Mouse (Mus musculus) midbrain, embryonic 12.5 days (tissue): ENCODE data around the gene Slit3. TPM values are rescaled to one million over a fixed set of nuclear protein-coding genes. Genes with fewer than 3 reads are reported as not detected.

Experiments
- ATAC-seq: fragments of 200-750 bp; cut with Nextera tagmentation; 2 replicates; pipeline ENCODE4 v1.8.0; 2017; ENCODE audit warnings: low read depth, moderate TSS enrichment, moderate library complexity; ENCODE audit not compliant: low FRiP score
- H3K27ac ChIP-seq: fragments of 300-500 bp; sonication (generic); replicated peaks from 2 replicates; pipeline ENCODE4 v1.5.1; 2016; ENCODE audit warnings: mild to moderate bottlenecking
- H3K27me3 ChIP-seq: fragments of 300-500 bp; sonication (generic); 2 replicates; pipeline ENCODE4 v1.6.1; 2016; ENCODE audit warnings: mild to moderate bottlenecking
- H3K36me3 ChIP-seq: fragments of 300-500 bp; sonication (generic); 2 replicates; pipeline ENCODE4 v1.6.1; 2016
- H3K4me1 ChIP-seq: fragments of 300-500 bp; sonication (generic); 2 replicates; pipeline ENCODE4 v1.6.1; 2016
- H3K4me2 ChIP-seq: fragments of 300-500 bp; sonication (generic); replicated peaks from 2 replicates; pipeline ENCODE4 v1.6.1; 2016; ENCODE audit warnings: mild to moderate bottlenecking, moderate library complexity
- H3K4me3 ChIP-seq: fragments of 300-500 bp; sonication (generic); 2 replicates; pipeline ENCODE4 v1.5.1; 2016; ENCODE audit warnings: mild to moderate bottlenecking
- H3K9ac ChIP-seq: fragments of 300-500 bp; sonication (generic); replicated peaks from 2 replicates; pipeline ENCODE4 v1.6.1; 2016; ENCODE audit warnings: mild to moderate bottlenecking, moderate library complexity
- H3K9me3 ChIP-seq: fragments of 300-500 bp; sonication (generic); 2 replicates; pipeline ENCODE4 v1.6.1; 2016; ENCODE audit warnings: mild to moderate bottlenecking
- WGBS: fragments of 180-500 bp; shearing (Covaris S2); methylation state at CpG from one replicate; pipeline ENCODE4 v1.1.7; 2016; 5-methylcytosine and 5-hydroxymethylcytosine counted together
- polyA plus RNA-seq: library from polyadenylated mRNA; unstranded; fragments of >200 nt; fragmentation: Nextera tagmentation; extraction: Ambion mirVana; gene quantifications from 2 replicates; pipeline ENCODE4 v1.2.1, GENCODE M21; 2016

Gene Slit3
- polyA plus RNA-seq, 1 experiment from 2014 or later: 16.2 TPM

GRCm38 (mm10) chr11:35398353-35398752 is 277.3 kb downstream of the Slit3 start:
- H3K27ac ChIP-seq: no peak overlapping the region
- peaks cover 22% of the 10 kb centered on the region for H3K27me3 ChIP-seq
- H3K9ac ChIP-seq: no peak overlapping the region
- no peaks in the 10 kb centered on the region for H3K4me1 ChIP-seq
- no peak for ATAC-seq
- H3K36me3 ChIP-seq: no peaks in the 10 kb centered on the region
- H3K9me3 ChIP-seq: no peaks in the 10 kb centered on the region
- H3K4me3 ChIP-seq: no peak overlapping the region
- WGBS: 85% methylated on average over 5 of the region's 5 CpGs
- H3K4me2 ChIP-seq: no peak overlapping the region

- Histone ChIP-seq H3K4me3 (no peak overlapping the region), H3K27me3 (peaks cover 54% of the 10 kb centered on the region), H3K9me3 (no peaks in the 10 kb centered on the region), H3K36me3 (no peaks in the 10 kb centered on the region), H3K4me1 (peaks cover 14% of the 10 kb centered on the region), H3K9ac (no peak overlapping the region), H3K27ac (no peak overlapping the region), H3K4me2 (no peak overlapping the region)
- no peak for ATAC-seq
- 75% methylated on average over 9 of the region's 9 CpGs for WGBS
Measured at GRCm38 (mm10) chr11:35403516-35403915, 282.5 kb downstream of the Slit3 start.

- whole genome bisulfite sequencing: 39% methylated on average over 3 of the region's 3 CpGs
Measured at GRCm38 (mm10) chr11:35406045-35406444, 285.0 kb downstream of the Slit3 start.

GRCm38 (mm10) chr11:35406522-35406921 is 285.5 kb downstream of the Slit3 start:
- no peaks in the 10 kb centered on the region for H3K9me3 ChIP-seq
- no peak for ATAC-seq
- H3K4me3 ChIP-seq: no peak overlapping the region
- H3K4me1 ChIP-seq: peaks cover 14% of the 10 kb centered on the region
- H3K4me2 ChIP-seq: no peak overlapping the region
- no peak overlapping the region for H3K9ac ChIP-seq
- no peaks in the 10 kb centered on the region for H3K36me3 ChIP-seq
- H3K27me3 ChIP-seq: peaks cover 62% of the 10 kb centered on the region
- WGBS: 59% methylated on average over 6 of the region's 6 CpGs
- H3K27ac ChIP-seq: no peak overlapping the region

More at GRCm38 (mm10) chr11:35406045-35406444, 285.0 kb downstream of the Slit3 start:
- Histone ChIP-seq H3K4me1 (peaks cover 14% of the 10 kb centered on the region), H3K9me3 (no peaks in the 10 kb centered on the region), H3K9ac (no peak overlapping the region), H3K4me3 (no peak overlapping the region), H3K4me2 (no peak overlapping the region), H3K27ac (no peak overlapping the region), H3K36me3 (no peaks in the 10 kb centered on the region), H3K27me3 (peaks cover 62% of the 10 kb centered on the region)
- no peak for ATAC-seq

GRCm38 (mm10) chr11:35407341-35408154 is 286.5 kb downstream of the Slit3 start:
- no peak overlapping the region for H3K27ac ChIP-seq

GRCm38 (mm10) chr11:35410431-35410830 is 289.4 kb downstream of the Slit3 start:
- Histone ChIP-seq H3K9me3 (no peaks in the 10 kb centered on the region), H3K4me2 (no peak overlapping the region), H3K36me3 (no peaks in the 10 kb centered on the region), H3K9ac (no peak overlapping the region), H3K27me3 (peaks cover 34% of the 10 kb centered on the region), H3K4me3 (no peak overlapping the region), H3K4me1 (peaks cover 14% of the 10 kb centered on the region), H3K27ac (no peak overlapping the region)
- no peak for ATAC-seq
- 85% methylated on average over 3 of the region's 3 CpGs for WGBS

More at GRCm38 (mm10) chr11:35407341-35408154, 286.5 kb downstream of the Slit3 start:
- WGBS: 60% methylated on average over 12 of the region's 12 CpGs
- H3K4me2 ChIP-seq: no peak overlapping the region
- no peak overlapping the region for H3K9ac ChIP-seq
- peak; percentile 63 for ATAC-seq
- no peaks in the 10 kb centered on the region for H3K36me3 ChIP-seq
- H3K4me1 ChIP-seq: peaks cover 14% of the 10 kb centered on the region
- no peaks in the 10 kb centered on the region for H3K9me3 ChIP-seq
- peaks cover 60% of the 10 kb centered on the region for H3K27me3 ChIP-seq
- no peak overlapping the region for H3K4me3 ChIP-seq

GRCm38 (mm10) chr11:35415768-35416401 is 294.9 kb downstream of the Slit3 start:
- Histone ChIP-seq H3K9me3 (no peaks in the 10 kb centered on the region), H3K36me3 (no peaks in the 10 kb centered on the region), H3K9ac (no peak overlapping the region), H3K4me1 (peaks cover 13% of the 10 kb centered on the region; the same call in 1 of the 2 replicates), H3K4me3 (no peak overlapping the region), H3K27me3 (peaks cover 8% of the 10 kb centered on the region; the same call in 1 of the 2 replicates), H3K27ac (no peak overlapping the region), H3K4me2 (no peak overlapping the region)
- ATAC-seq: no peak
- WGBS: 50% methylated on average over 9 of the region's 9 CpGs

- ATAC-seq: no peak
- Histone ChIP-seq H3K27ac (no peak overlapping the region), H3K36me3 (no peaks in the 10 kb centered on the region), H3K4me3 (no peak overlapping the region), H3K4me1 (peaks cover 13% of the 10 kb centered on the region; the same call in 1 of the 2 replicates), H3K4me2 (no peak overlapping the region), H3K27me3 (peaks cover 8% of the 10 kb centered on the region; the same call in 1 of the 2 replicates), H3K9ac (no peak overlapping the region), H3K9me3 (no peaks in the 10 kb centered on the region)
- WGBS: 53% methylated on average over 14 of the region's 14 CpGs
Measured at GRCm38 (mm10) chr11:35416402-35417093, 295.5 kb downstream of the Slit3 start.

GRCm38 (mm10) chr11:35417911-35418552 is 297.0 kb downstream of the Slit3 start:
- Histone ChIP-seq H3K9me3 (no peaks in the 10 kb centered on the region), H3K36me3 (no peaks in the 10 kb centered on the region), H3K9ac (no peak overlapping the region), H3K4me3 (no peak overlapping the region), H3K27me3 (peaks cover 8% of the 10 kb centered on the region; the same call in 1 of the 2 replicates), H3K4me2 (no peak overlapping the region), H3K27ac (no peak overlapping the region), H3K4me1 (peaks cover 13% of the 10 kb centered on the region; the same call in 1 of the 2 replicates)
- ATAC-seq: no peak
- 63% methylated on average over 13 of the region's 13 CpGs for WGBS

- H3K4me2 ChIP-seq: no peak overlapping the region
- no peak overlapping the region for H3K27ac ChIP-seq
- no peaks in the 10 kb centered on the region for H3K9me3 ChIP-seq
- WGBS: 92% methylated on average over 5 of the region's 5 CpGs
- H3K9ac ChIP-seq: no peak overlapping the region
- H3K36me3 ChIP-seq: no peaks in the 10 kb centered on the region
- peaks cover 13% of the 10 kb centered on the region; the same call in 1 of the 2 replicates for H3K4me1 ChIP-seq
- peaks cover 13% of the 10 kb centered on the region for H3K27me3 ChIP-seq
- H3K4me3 ChIP-seq: no peak overlapping the region
- no peak for ATAC-seq
Measured at GRCm38 (mm10) chr11:35419013-35419412, 298.0 kb downstream of the Slit3 start.

- no peak overlapping the region for H3K4me3 ChIP-seq
- no peaks in the 10 kb centered on the region for H3K9me3 ChIP-seq
- no peak overlapping the region for H3K9ac ChIP-seq
- no peak overlapping the region for H3K4me2 ChIP-seq
- WGBS: 69% methylated on average over 4 of the region's 4 CpGs
- peaks cover 11% of the 10 kb centered on the region for H3K27me3 ChIP-seq
- no peak overlapping the region for H3K27ac ChIP-seq
- H3K36me3 ChIP-seq: no peaks in the 10 kb centered on the region
- 0 out of 2 replicates have a peak, but pooled peaks cover 3% of the 10 kb centered on the region for H3K4me1 ChIP-seq
- ATAC-seq: no peak
Measured at GRCm38 (mm10) chr11:35421728-35422127, 300.7 kb downstream of the Slit3 start.
